Mouse (Mus musculus): ENCODE results near the gene Dusp13. TPM values are rescaled to one million over a fixed set of nuclear protein-coding genes. Genes with fewer than 3 reads are reported as not detected.
A peak's percentile ranks its signal among the peaks of the same experiment; 100 is the strongest.

Dusp13 gene
- not detected for total RNA-seq (2021)

DNA sequence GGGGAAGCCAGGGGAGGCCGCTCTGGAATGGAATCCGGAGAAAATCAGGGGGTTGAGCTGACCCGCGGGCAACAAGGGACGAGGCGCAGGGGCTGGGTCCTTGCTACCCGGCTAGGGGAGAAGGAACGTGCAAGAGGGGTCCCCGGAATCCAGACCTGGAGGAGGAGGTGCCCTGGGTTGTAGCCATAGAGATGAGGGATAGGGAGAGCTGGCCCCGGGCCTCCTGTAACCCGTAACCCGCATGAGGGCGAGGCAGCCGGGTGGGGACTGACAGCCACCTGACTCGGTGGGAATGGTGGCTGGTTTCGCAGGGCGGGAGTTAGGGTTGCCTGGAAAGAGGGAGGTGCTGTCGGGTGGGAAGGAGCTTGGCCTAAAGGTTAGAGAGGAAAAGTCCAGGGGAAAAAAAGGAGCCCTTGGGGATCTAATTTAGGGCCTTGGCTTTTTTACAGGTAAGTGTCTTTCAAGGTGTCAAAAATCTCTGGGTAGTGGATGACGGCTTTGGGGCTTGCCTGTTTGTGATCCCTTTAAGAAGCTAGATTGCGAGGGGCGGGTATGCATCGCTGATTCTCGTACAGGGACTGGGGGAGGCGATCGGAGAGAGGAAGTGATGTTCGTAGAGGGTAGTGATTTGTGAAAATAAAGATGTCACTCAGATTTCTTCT lies at the start of gene Dusp13:
TSS of gene Dusp13 (minus strand) at position 301 of the 662 bp plus-strand sequence.
- intact Hi-C loops (cut with DNase I) = loop anchor here (2.0 to 5.0 kb wide), 2 partner anchors 81 to 98 kb away; partner anchors contain the start of gene Comtd1
- peak; percentile 63 to 72 for DNase-seq (ENCODE audit: low spot score in 2 of 2)

DNA sequence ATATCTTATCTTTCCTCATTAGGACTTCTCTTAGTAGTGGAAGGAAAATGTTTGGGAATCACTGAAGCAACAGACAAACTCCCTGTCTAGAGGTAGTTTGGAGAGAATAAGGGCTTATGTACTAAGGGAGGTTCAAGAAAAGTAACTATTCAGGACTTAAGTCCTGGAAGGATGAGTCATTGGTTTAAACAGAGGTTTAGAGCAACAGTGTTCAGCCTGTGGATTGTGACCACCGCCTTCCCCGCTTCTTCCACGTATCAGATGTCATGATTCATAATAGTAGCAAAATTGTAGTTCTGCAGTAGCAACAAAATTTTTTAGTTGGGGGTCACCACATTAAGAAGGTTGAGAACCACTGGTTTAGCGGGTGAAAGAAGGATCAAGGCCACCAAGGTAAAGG lies 49.7 kb upstream of the Dusp13 start:
- intact Hi-C loops (cut with DNase I) = no loop called here
- DNase-seq (ENCODE audit: low spot score in 2 of 2) = no peak

DNA sequence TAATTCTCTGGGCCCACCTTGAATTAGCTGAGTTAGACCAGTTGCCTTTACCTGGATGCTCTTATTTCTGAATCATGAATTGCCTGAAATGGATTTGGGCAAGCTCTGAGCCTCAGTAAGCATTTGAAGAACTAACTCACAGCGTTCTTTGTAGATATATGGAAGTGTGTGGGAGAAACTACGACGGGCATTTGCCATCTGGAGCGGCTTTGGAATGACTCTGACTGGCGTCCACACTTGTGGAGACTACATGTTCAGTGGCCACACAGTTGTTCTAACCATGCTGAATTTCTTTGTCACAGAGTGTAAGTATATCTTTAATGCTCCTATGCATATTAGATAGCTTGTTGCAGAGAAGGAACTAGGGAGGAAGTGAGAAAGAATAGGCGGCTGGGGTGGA lies 41.3 kb upstream of the Dusp13 start:
- DNase-seq (ENCODE audit: low spot score in 2 of 2) = peak; percentile 26 to 32
- intact Hi-C loops (cut with DNase I) = no loop called here

DNA sequence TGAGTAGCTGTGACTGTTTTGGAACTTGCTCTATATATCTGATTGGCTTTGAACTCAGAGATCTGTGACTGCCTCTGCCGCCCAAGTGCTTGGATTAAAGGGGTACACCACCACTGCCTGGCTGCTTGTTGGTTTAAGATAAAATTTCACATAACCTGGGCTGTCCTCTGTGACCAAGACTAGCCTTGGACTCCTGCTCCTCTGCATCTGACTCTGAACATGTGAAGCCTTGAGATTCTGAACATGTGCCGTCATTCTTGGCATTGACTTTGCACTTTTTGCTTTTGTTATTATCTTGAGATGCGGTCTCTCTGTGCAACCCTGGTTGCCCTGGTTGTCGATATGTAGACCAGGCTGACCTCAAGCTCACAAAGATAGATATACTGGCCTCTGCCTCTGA lies 40.7 kb upstream of the Dusp13 start:
- intact Hi-C loops (cut with DNase I) = no loop called here
- no peak for DNase-seq (ENCODE audit: low spot score in 2 of 2)

DNA sequence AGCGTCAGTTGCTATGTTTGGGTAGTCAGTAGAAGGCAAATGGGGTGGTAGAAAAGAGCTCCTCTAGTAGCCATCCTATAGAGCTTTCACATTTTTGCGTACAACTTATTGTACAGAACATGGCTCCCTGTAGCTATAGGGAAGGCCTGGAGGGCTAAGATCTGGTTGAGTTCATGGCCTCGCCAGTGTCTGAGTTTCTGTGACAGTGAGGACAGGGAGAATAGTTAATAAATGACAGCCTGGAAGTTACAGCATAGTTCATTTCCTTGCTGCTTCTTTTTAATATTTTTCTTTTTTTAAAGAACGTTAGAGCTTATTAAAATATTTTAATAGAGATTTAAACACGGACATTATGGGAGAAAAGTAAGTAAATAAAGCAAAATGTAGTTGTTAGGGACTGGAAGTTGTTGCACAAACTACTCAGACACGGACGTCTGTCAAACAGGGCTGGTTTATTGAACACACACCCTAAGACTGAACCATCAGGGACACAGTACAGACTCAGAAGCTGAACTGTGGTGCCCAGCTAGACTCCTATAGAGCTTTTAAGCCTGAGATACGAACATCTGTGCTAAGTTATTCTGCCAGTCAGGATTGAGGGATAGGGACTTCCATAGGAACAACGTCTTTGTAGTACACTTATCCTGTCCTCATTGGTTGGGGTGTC lies 39.7 kb upstream of the Dusp13 start:
- no peak for DNase-seq (ENCODE audit: low spot score in 2 of 2)
- intact Hi-C loops (cut with DNase I) = no loop called here

DNA sequence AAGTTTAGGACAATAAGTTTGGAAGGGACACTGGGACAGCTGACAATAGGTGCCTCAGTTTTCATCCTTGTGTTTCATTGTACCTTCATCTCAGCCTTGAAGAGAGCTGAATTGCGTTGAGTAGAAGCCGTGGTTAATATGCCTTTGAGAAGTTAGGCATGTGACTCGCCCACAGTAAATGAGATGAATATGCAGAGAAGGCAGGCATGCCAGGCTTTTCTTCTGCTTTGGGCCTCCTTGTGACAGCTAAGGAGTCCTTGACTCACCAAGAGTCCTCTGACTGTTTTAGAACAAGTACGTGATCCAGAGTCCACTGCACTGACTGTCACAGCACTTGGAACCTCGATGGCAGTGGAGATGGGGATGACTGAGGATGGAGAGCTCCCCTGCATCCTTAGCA lies 37.1 kb upstream of the Dusp13 start:
- peak; percentile 23 to 49 for DNase-seq (ENCODE audit: low spot score in 2 of 2)

DNA sequence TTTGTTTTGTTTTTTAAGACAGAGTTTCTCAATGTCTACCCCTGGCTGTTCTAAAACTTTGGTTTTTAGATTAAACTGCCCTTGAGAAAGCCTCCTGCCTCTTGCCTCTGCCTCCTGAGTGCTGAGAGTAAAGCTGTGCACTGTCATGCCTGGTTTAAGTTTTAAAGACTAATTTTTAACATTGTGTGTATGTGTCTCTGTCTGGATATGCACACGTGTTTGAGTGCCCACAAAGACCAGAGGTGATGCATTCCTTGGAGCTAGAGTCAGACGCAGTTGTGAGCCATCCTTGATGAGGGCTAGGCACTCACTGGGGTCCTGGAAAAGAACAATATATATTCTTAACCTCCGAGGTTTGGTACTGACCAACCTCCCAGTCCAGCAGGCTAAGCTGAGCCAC lies 36.4 kb upstream of the Dusp13 start:
- DNase-seq (ENCODE audit: low spot score in 2 of 2) = no peak
- intact Hi-C loops (cut with DNase I) = no loop called here

More for the DNA sequence above, 37.1 kb upstream of the Dusp13 start:
- intact Hi-C loops (cut with DNase I) = no loop called here

DNA sequence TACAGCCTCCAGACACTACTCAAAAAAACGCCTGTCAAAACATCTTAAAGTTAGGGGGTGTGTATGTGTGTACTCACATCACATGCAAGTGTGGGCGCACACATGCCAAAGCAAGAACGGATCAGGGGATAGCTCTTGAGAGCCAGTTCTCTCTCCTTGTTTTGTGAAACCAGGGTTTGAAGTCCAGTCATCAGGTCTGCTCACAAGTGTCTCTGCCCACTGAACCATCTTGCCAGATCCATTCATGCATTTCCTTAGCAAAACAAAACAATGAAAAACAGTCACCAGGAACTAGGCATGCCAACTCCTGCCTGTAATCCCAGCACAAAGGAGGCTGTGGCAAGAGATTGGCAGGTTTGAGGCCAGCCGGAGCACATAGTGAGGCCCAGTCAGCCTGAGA lies 35.5 kb upstream of the Dusp13 start:
- no peak for DNase-seq (ENCODE audit: low spot score in 2 of 2)
- intact Hi-C loops (cut with DNase I) = no loop called here

DNA sequence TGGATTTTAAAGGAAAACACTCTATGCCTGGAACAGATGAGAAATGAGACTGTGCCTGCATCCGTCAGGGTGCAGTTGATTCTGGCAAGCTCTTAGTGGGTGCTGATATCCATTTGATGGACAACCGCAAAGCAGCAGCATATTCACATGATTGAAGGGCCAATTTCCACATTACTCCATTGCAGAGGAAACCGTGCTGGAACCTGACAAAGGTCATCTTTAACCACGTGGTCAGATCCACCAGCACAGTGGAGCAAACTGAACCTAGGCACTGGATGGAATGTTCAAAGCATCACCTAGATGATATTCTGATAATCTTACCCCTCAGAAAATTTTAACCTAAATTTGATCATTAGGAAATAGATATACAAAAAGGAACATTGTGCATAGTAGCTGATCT lies 25.2 kb upstream of the Dusp13 start:
- DNase-seq (ENCODE audit: low spot score in 2 of 2) = no peak
- intact Hi-C loops (cut with DNase I) = no loop called here

DNA sequence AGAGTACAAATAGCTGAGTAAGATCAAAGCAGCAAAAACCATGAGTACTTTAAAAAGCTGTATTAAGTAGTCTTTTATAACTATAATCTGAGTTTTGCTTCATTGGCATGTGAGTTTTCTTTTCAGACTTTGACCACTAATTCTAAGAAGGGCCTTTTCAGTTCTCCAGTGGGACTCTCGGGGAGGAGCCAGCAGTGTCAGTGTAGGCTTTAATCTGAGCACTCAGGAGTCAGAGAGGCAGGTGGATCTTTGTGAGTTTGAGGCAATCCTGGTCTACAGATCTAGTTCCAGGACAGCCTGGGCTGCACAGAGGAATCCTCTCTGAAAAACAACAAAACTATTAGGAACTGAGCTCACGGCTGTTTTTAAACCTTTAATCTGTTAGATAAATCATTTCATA lies 23.0 kb upstream of the Dusp13 start:
- no peak for DNase-seq (ENCODE audit: low spot score in 2 of 2)
- intact Hi-C loops (cut with DNase I) = no loop called here

DNA sequence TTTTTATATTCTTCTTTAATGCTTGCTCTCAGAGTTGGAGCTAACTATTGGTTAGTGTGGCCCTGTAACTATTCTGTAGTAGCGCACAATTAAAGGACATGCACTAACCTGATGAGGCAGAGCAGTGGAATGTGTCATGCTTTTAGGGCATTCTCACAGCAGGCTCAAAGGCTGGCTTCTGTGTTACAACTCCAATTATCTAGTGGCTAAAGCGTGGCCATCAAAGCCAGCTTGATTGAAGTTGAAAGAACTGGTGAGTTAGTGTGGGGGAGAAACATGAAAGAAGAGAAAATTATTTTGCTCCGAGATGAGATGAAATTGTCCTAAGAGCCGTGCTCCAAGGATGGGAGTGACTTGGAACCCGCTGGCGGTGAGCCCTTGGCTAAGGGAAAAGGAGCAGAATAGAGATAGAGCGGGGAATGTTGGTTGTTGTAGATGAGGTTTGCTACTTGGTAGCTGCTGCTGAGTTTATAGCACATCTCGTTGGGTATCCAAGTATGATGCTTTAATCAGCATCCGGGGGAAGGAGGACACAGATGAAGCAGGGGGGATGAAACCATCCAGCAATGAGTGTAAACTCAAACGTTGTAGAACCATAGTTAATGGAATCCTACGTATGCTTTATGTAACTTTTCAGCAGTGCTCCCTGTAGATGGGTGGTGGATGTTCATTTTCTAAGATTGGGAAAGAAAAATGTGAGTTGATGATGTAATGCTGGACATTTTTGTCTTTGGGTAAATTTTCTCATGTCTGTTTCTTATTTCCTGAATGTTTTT lies 21.7 kb upstream of the Dusp13 start:
- intact Hi-C loops (cut with DNase I) = no loop called here
- peak in 1 of 2 experiments; percentile 12 for DNase-seq (ENCODE audit: low spot score in 2 of 2)

DNA sequence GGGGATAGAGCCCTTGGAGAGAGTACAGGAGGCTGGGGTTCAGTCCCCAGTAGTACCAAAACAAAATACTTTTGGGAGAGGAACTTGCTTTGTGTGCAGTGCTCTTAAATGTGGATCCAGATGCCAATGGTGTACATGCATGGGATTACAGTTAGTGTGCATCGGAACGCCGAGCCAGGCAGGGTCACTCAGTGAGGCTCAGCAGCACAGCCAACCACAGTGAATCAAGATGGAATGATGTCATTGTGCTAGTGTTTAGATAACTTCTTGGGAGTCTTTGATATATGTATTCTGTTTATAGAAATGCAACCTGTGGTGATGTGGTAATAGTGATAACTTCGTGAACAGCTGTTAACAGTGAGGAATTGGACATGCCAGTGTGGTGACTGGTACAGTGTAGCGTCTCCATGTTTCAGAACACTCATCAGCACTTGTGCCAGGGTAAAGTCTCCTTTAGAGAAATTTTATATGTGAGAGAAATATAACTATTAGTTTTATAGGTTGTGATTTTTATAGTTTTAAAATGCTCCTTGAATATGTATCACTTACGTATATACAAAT lies 15.5 kb upstream of the Dusp13 start:
- DNase-seq (ENCODE audit: low spot score in 2 of 2) = no peak
- intact Hi-C loops (cut with DNase I) = no loop called here

DNA sequence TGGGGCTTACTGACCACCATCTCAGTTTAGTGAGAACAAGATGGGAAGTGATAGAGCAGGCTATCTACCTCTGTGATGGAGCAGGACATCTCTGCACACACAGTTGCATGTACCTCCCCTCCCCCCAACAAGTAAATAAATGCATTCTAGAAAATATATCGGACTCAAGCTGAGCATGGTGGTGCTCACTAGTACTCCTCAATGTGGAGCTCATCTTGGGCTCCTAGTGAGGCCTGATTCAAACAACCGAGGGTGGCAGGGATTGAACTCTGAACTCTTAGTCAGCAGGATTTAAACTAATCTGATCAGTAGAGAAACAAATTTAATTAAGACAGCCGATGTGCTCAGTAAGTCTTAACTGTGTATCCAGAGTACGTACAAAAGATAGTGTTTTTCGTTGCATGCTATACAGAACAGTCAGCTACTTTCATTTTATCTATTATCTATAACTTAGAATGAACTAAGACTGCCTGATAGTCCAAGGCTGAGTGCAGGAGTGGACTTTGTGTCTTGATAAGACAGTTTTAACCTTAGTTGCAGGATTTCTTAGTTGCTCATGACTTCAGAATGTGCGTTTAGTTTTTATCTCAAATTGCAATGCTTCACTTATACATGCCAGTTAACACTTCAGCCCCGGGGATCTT lies 14.9 kb upstream of the Dusp13 start:
- no peak for DNase-seq (ENCODE audit: low spot score in 2 of 2)
- intact Hi-C loops (cut with DNase I) = no loop called here

DNA sequence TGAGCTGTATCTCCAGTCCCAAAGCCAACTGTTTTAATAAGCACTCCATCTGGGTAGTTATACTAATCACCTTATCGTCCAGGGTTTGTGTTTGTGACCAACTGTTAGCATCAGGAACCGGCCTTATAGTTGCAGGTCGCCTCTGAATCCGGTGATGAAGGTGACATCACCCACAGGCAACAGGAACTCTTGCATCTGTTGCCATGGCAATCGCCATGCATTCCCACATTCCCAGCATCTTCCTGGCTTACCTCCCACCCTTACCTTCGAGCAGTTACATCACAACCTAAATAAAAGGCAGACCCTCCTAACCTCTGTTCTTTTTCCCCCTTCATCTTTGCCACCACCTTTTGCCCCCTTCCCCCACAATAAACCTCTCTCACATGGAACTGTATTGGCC lies 13.7 kb upstream of the Dusp13 start:
- intact Hi-C loops (cut with DNase I) = no loop called here

DNA sequence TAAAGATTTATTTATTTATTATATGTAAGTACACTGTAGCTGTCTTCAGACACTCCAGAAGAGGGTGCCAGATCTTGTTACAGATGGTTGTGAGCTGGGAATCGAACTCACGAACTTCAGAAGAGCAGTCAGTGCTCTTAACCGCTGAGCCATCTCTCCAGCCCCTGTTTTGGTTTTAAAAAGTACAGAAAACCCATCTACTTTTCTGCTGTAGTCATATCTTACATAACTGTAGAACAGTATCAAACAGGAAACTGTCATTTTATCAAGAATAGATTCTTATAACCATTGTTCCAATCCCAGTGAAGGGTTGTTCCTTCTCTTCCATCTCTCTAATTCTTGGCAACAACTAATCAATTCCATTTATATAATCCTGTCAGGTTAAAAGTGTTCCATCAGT lies 12.8 kb upstream of the Dusp13 start:
- DNase-seq (ENCODE audit: low spot score in 2 of 2) = no peak
- intact Hi-C loops (cut with DNase I) = no loop called here

More for the DNA sequence above, 13.7 kb upstream of the Dusp13 start:
- no peak for DNase-seq (ENCODE audit: low spot score in 2 of 2)

DNA sequence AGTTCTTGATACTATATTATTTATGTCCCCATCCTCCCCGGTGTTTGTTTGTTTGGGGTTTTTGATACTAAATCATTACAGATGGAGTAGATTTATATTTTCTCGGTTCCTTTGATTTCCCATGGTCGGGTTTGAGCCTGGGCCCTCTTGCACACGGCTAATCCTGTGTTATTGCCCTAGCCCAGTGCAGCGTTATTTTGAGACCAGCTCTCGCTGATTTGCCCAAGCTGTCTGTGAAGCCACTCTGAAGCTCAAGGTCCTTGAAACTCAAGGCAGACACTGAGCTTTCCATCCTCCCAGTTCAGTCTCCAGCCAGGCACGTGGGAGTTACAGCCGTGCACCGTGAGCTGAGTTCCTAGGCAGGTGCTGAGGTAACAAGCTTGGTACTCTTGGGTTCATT lies 10.6 kb upstream of the Dusp13 start:
- DNase-seq (ENCODE audit: low spot score in 2 of 2) = no peak
- intact Hi-C loops (cut with DNase I) = no loop called here

DNA sequence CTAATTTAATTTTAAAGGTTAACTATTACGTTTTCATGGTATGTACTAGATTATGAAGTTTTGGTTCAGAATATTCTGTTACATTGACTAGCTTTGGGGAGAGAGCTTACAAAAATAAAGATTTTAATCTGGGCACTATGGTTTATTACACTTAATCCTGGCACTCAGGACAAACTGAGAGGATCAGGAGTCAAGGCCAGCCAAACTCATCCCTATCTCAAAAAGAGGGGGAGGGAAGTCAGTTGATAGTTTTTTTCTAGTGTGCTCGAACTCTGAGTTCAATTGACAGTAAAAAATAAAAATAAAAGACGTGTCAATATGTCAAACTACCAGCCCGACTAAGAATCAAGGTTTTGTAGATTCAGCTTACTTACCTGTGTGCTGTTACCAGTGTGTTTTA lies 2.4 kb upstream of the Dusp13 start:
- DNase-seq (ENCODE audit: low spot score in 2 of 2) = no peak
- intact Hi-C loops (cut with DNase I) = loop anchor here (5.0 kb wide), 1 partner anchor 79 kb away; no protein-coding TSS in a partner anchor

DNA sequence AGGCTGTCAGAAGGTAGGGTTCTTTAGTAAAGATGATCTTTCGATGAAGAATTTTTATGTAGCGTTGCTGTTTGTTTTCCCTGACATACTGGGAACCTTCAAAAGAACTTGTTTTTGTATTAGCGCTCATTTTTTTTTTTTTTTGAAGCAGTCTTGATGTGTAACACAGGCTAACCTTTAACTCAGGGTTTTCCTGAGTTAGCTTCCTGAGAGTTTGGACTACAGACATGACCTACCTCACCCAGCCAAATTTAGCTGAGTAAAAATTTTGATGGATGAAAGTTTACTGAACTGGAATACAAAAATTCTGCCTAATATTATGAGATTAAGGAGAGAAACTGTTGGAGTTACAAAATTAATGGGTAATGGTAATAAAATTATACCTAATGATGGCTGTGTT lies 1.4 kb upstream of the Dusp13 start:
- intact Hi-C loops (cut with DNase I) = loop anchor here (5.0 kb wide), 1 partner anchor 80 kb away; no protein-coding TSS in a partner anchor
- DNase-seq (ENCODE audit: low spot score in 2 of 2) = no peak

DNA sequence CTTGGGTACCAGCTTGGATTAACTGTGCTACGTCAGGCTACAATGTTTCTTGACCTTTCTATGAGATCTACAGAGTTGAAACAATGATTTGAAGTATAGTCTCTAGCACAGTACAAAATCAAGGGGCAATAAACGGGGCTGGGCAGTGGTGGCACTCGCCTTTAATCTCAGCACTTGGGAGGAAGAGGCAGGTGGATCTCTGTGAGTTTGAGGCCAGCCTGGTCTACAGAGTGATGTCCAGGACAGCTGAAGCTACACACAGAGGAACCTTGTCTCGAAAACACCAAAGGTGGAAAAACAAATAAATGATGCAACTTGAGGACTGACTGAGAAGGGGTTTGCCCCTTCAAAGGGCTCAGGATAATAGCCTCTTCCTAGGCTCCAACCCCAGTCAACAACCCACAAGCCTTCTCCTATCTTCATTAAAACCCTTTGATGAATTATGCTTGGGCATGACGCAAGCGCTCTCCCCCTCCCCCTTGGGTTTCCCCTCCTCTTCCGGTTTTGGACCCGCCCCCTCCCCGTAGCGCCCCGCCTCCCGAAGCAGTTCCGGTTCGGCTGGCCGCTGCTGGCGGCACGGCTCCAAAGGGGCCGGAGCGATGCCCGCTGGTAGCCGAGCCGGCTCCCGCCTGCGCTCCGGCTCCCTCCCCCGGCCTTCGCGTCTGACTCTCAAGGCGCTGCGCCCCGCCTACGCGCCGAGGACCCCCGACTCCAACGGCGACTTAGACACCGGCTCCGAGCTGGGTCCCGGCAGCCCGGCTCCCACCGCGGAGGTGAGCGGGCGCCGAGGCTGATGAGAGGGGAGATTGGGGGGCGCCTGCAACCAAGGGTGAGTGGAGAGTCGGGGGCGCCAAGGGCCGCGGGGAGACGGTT lies 737 bp downstream of the Dusp13 start, which contains the start of gene Samd8:
TSS of gene Samd8 (plus strand) at position 524 of the 873 bp plus-strand sequence.
- intact Hi-C loops (cut with DNase I) = loop anchor here (2.0 to 5.0 kb wide), 2 partner anchors 82 to 99 kb away; partner anchors contain the start of gene Comtd1
- DNase-seq (ENCODE audit: low spot score in 2 of 2) = peak; percentile 82 to 84

Data from left cerebral cortex, postnatal 36 days (tissue).